Mouse (Mus musculus) embryonic fibroblast, embryonic 13.5 days (primary cell): ENCODE measurements around the gene Anxa6.

Experiments used
- CTCF ChIP-seq: IDR thresholded peaks from 2 replicates; pipeline ENCODE4 v1.5.1; 2011; ENCODE audit warnings: mild to moderate bottlenecking, control low read depth, low read length, moderate library complexity, borderline replicate concordance; ENCODE audit not compliant: insufficient read depth
- POLR2A ChIP-seq: IDR thresholded peaks from 2 replicates; pipeline ENCODE4 v1.6.1; 2011; ENCODE audit warnings: low read depth, mild to moderate bottlenecking, control low read depth, low read length, moderate library complexity

DNA sequence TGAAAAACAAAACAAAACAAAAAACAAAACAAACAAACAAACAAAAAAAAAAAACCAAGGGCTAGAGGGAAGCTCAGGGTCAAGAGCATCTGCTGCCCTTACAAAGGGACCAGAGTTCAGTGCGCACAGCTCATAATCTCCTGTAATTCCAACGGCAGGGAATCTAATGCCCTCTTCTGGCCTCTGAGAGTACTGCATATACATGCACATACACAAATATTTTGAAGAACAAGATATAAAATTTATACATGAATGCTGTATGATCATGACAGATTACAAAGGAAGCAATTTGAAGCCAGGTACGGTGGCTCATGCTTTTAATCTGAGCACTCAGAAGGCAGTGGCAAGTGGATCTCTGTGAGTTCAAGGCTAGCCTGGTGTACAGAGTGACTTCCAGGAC lies 24.3 kb upstream of the Anxa6 start:
- TF ChIP-seq CTCF (no peak), POLR2A (no peak)
